Mouse (Mus musculus): ENCODE data around the gene H2-DMa.

Gene H2-DMa

DNA sequence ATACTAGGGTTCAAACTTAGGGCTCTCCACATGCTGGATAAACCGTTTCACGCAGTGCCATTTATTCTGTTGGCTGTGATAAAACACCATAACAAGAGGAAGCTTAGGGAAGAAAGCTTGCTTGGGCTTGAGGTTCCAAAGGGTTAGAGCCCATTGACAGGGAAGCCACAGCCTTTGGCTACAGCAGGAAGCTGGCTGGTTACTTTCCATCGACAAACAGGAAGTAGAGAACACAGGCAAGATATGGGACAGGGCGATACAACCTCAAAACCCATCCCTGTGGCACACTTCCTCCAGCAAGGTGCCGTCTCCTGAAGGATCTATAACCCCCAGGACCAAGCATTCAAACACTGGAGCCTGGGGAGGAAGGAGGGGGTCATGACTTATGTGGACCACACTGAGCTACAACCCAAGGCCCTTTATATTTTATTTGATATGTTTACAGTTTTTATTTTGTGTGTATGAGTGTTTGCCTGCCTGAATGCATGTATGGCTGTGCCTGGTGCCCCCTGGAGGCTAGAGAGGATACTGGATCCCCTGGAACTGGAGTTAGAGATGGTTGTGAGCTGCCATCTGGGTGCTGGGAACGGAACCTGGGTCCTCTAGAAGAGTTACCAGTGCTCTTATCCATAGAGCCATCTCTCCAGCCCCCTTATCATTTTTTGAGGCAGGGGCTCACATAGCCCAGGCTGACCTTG is 45.8 kb downstream of the H2-DMa start:
- DNase-seq: no peak

DNA sequence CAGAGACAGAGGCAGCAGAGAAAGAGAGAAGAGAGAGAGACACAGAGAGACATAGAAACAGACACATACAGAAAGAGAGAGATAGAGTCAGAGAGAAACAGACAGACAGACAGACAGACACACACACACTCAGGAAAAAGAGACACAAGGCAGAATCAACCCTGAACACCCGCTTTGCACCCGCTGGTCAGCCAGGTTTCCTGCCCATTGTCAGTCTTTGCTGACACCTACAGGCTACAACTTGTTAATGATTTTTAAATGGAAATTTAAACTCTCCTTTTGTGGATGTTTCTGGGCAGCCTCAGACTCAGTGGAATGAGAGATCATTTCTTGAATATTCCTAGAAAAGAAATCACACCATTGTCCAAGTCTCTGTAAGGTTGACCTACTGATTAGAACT is 49.9 kb downstream of the H2-DMa start:
- DNase-seq: peak; percentile 26

DNA sequence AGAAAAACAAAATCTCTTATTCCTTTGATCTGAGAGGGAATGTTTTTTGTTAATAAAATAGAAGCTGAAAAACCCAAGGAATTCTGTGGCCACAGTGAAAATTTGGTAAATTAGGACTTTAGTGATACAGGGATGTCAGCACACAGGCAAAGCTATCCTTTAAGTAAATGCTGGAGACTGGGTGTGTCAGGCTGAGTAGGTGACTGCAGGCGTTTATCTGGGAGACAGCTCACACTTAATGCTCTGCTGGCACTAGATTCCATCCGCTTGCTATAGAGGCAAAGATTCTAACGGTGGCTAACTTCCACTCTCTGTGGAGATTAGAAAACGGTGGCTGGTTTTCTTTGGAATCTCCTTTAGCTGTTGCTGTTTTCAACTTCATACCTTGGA is 51.1 kb downstream of the H2-DMa start:
- no peak for DNase-seq

DNA sequence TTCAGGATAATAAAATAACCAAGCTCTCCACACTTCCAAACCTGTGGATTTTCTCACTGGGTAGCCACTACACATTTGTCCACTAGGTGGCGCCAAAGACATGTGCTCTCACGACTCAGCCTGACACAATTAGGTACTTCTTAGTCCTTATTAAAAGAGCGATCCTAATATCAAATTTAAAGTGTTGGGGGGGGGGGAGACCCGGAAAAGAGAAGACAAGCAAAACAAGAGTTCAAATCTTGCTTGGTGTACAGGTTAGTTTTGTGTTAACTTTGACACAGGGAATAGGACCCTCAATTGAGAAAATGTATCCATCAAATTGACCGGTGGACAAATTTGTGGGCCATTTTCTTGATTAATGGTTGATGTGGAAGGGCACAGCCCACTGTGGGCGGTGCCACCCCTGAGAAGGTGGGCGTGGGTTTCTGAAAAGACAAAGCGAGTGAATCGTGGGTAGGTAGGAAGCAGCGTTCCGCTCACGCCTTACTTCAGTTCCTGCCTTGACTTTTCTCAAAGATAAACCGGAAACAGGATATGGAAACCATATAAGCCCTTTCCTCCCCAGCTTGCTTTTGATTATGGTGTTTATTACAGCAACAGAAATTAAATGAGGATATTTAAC is 51.6 kb downstream of the H2-DMa start:
- DNase-seq: peak; percentile 86

DNA sequence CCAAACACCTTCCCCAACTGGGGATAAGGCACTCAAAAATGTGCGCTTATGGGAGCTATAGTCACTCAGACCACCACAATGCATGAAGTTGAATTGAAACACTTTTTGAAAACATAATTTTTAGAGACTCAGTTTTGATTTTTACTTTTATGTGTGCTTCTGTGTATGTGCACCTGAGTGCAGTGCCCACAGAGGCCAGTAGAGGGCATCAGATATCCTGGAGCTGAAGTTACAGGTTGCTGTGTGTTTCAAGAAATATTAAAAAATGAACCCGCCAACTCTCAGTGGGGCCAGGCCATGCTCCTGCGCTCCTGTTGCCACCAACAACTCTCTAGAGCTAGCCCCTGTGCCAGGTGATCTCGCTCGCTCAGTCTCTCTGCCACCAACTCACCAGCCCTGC is 53.2 kb downstream of the H2-DMa start:
- DNase-seq: no peak

DNA sequence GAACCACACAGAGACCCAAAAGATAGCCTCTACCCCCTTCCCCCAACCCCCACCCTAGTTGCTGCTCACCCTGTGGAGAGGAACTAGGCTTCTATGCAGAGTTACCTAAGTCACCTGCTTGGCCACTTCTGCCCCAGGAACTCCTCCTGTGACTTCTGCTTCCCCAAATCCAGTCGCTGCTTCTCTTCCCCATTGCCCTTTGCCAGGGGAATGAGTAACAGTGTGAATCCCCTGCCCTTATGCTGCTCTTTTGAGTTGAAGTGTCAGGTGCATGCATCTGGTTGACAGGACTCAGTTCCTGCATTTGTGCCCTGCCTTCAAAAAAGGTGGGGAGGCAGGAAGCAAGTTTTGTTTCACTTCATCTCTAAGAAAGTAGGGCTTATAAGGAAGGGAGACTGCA is 54.7 kb downstream of the H2-DMa start:
- no peak for DNase-seq

DNA sequence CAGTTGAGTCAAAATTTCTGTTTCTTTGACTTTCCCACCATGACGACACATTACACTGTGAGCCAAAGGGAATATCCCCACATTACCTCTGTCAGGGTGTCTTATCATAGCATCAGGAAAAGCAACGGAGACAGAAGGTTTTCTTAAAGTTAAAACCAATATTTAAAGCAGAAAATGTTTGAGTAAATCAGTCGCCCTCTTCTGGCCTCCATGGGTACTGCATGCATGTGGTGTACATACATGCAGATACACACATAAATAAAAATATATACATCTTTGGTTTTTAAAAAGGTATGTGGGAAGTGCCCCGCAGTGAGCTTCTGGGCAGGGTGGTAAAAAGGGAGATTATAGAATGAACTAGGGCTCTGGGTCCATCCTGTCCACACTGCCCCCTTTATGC is 57.8 kb downstream of the H2-DMa start:
- no peak for DNase-seq

DNA sequence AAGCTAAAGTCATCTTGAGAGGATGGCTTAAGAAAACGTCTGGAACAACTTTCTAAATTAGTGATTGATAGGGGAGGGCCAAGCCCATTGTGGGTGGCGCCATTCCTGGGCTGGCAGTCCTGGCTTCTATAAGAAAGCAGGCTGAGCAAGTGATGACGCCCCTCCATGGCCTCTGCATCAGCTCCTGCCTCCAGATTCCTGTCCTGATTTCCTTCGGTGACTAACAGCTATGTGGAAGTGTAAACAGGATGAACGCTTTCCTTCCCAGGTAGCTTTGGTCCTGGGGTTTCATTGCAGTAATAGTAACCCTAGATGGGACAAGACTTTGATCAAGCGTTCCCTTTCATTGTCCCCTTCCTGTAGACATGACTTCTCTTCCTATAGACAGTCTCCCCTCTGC is 59.7 kb downstream of the H2-DMa start:
- DNase-seq: no peak

DNA sequence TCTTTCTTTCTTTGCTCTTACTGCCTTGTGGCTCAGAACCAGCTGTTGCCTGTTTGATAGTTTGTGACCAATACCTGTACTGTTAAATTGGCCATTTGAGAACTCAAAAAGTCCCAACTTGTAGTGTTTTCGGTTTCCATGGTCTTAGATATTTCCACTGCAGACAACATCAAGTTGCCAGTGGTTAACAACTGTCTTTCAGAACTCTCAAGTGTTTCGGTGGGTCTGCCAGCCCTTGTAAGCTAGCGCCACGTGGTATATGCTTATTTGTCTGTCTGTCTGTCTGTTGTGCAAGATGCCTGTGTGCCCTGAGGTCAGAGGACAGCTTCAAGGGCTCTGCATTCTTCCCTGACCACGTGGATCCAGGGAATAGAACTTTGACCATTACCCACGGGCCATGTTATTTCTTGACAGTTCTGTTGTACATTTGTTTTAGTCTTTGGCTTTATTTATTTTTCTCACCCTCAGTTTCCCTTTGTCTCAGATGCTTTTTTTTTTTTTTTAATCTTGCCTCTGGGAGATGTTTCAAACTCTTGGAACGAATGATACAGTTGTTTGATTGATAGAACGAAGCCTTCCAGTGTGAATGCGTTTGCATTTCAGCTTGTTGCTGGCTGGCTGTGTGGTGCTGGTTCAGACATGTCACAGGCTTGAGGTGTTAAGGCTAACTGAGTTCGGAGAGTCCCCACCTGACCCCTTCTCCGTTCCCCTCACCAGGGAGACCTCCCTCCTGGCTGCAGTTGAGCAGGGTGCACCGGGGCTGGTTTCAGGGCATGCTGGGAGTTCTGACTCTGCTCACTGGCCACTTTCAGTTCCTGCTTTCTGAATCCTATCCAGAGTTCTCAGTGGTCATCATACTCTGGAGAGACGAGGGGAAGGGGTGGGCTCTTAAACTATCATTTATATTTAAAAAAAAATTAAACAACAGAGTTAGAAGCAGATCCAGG is 60.8 kb downstream of the H2-DMa start:
- no peak for DNase-seq

DNA sequence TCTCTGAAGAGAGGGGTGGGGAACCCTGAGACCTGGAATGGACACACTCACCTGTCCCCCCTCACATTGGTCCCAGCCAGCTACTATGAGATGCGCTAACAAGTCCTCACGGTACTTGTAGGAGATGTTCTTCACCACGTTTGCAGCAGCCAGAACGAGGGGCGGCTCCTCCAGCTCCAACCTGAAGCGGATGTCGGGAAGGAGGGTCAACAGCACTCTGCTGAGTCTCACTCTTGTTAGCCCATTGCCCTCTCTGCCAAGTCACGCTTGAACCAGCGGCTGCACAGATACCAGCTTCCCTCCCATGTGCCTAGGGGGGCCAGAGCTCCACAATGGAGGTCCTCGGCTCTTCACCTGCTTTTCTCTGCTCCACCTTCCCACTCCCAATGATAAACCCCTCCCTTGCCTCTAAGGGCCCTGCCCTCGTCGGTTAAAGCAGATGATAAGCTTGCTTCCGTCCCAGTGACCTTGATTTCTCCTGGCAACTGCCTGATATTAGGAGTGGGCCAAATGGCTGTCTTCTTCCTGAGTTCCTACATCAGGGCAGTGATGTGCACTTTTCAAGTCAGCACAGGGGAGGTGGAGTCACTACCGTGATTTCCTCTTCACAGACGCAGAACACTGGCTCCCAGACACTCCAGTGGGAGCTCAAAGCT is 64.4 kb downstream of the H2-DMa start:
- no peak for DNase-seq

DNA sequence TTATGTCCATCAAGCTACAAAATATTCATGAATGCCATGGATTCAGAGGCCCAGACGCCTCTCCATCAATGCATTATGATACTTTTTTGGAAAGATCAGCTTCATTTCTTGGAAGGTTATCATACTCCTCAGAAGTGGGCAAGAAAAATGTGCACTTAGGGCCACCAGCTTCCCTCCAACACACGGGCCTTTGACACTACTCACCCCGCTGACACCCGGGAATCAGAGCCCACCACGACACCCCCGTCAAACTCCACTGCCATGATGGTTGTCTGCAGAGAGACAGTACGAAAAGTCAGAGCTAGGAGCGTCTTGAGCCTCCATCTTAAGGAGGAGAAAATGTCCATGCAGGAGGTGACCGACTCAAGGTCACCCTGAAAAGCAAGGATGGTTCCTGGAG is 66.2 kb downstream of the H2-DMa start:
- no peak for DNase-seq

DNA sequence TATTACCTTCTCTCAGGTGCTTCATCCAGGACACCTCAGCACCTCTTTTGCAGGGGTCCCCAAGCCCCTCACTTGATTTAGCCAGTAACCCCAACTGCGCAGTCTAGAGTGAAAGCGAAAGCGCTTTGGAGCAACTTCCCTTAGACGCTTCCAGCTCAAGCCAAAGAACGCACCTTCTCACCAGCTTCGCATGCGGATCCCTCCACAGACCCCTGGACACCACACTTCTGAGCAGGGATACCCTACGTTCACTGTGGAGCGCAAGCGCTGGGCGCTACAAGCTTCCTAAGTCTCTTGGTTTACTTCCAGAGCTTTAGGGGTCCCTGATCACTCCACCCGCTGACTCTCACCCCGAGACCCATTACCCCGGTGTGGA is 67.5 kb downstream of the H2-DMa start:
- DNase-seq: no peak

DNA sequence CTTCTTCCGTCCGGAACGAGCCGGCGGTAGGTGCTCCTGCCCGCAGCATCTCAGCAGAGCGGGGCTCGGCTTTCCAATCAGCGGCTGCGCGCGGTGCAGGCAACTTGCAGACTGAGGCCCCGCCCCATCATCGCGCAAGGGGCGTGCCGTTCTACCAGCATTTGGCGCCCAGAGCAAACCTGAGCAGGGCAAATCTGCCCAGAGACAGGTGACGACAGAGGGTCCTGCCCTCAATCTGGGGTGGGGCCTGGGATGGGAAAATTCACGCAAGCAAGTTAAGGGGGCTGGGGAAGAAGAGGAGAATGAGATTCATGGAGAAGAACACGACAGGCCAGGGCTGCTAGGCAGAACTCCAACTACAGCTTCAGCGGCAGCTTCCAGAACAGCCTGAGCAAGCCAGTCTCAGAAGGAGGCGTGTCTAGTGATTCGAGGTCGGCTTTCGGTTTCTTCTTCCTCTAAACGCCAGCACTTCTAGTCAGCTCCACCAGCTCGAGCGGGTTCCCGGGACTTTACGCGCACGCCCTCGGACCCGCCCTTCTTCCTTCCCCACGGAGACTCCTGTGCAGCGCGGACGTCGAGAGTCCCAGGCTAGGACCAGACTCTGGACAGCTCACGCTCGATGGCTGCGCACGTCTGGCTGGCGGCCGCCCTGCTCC is 68.0 kb downstream of the H2-DMa start, which contains the start of the genes Tap1 and Psmb9:
TSS of gene Tap1 (plus strand) at position 293 of the 656 bp plus-strand sequence.
TSS of gene Psmb9 (minus strand) at position 504 of the 656 bp plus-strand sequence.
- DNase-seq: peak; percentile 100

DNA sequence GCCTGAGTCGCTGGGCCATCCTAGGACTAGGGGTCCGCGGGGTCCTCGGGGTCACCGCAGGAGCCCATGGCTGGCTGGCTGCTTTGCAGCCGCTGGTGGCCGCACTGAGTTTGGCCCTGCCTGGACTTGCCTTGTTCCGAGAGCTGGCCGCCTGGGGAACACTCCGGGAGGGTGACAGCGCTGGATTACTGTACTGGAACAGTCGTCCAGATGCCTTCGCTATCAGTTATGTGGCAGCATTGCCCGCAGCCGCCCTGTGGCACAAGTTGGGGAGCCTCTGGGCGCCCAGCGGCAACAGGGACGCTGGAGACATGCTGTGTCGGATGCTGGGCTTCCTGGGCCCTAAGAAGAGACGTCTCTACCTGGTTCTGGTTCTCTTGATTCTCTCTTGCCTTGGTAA is 68.7 kb downstream of the H2-DMa start:
- no peak for DNase-seq

Data from kidney, adult 18-20 months (tissue).